Mouse (Mus musculus): ENCODE measurements at regions not wholly inside any gene's neighbourhood (a gene's known extent, or its start where the extent isn't known, plus 50 kb on each side); places are given as distances from the start of the nearest gene placed in this dataset.

GRCm38 (mm10) chr5:4304201-4304600 is 112.0 kb downstream of the Mterf1b start:
- Histone ChIP-seq H3K4me2 (ENCODE audit: low read length) (no peak overlapping the region), H3K27me3 (replicated peaks; ENCODE audit: control insufficient read depth, insufficient read depth, low read length) (no peaks in the 10 kb centered on the region), H3K9me3 (ENCODE audit: control insufficient read depth, low read length) (no peaks in the 10 kb centered on the region), H3K4me1 (ENCODE audit: control insufficient read depth, insufficient read depth, low read depth, low read length) (peaks cover 3% of the 10 kb centered on the region; the same call in 1 of the 2 replicates), H3K4me3 (ENCODE audit: low read length) (no peak overlapping the region), H3K27ac (ENCODE audit: low read depth, low read length) (no peak overlapping the region), H3K36me3 (ENCODE audit: control insufficient read depth, insufficient read depth, low read length) (no peaks in the 10 kb centered on the region), H3K9ac (ENCODE audit: low read depth, low read length) (no peak overlapping the region)
- 43% methylated on average over 5 of the region's 5 CpGs for WGBS
- no peak for ATAC-seq

DNA sequence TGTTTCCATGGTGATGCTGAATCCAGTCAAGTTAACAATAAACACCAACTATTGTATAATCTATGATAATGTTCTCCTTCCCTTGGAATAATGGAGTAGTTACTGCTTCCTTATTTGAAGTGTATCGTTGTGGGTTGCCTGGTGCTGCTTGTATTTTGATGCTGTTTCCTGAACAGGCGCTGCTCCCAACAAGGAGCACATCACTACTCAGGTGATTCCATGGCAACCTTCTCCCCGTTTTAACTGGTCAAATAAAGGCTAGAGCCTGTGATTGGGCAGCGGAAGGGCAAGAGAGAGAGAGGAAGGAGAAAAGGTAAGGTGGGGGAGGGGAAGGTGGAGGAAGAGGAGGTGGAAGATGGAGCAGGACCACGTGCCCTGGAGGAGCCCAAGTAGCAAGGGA is 116.3 kb downstream of the Mterf1b start:
- no peak overlapping the region for H3K9ac ChIP-seq (ENCODE audit: low read depth, low read length)
- peaks cover 1% of the 10 kb centered on the region; the same call in 1 of the 2 replicates for H3K4me1 ChIP-seq (ENCODE audit: control insufficient read depth, insufficient read depth, low read depth, low read length)
- no peak for ATAC-seq
- no peak overlapping the region for H3K4me3 ChIP-seq (ENCODE audit: low read length)
- H3K9me3 ChIP-seq (ENCODE audit: control insufficient read depth, low read length) = no peaks in the 10 kb centered on the region
- no peak overlapping the region for H3K27ac ChIP-seq (ENCODE audit: low read depth, low read length)
- H3K4me2 ChIP-seq (ENCODE audit: low read length) = no peak overlapping the region
- 77% methylated on average over 5 of the region's 5 CpGs for WGBS
- H3K36me3 ChIP-seq (ENCODE audit: control insufficient read depth, insufficient read depth, low read length) = no peaks in the 10 kb centered on the region
- H3K27me3 ChIP-seq (replicated peaks; ENCODE audit: control insufficient read depth, insufficient read depth, low read length) = no peaks in the 10 kb centered on the region

- H3K27me3 ChIP-seq (replicated peaks; ENCODE audit: control insufficient read depth, insufficient read depth, low read length) = no peaks in the 10 kb centered on the region
- no peaks in the 10 kb centered on the region for H3K4me1 ChIP-seq (ENCODE audit: control insufficient read depth, insufficient read depth, low read depth, low read length)
- H3K9me3 ChIP-seq (ENCODE audit: control insufficient read depth, low read length) = no peaks in the 10 kb centered on the region; the same call in 1 of the 2 replicates
- no peak for ATAC-seq
- H3K27ac ChIP-seq (ENCODE audit: low read depth, low read length) = no peak overlapping the region
- no peaks in the 10 kb centered on the region for H3K36me3 ChIP-seq (ENCODE audit: control insufficient read depth, insufficient read depth, low read length)
- no peak overlapping the region for H3K4me3 ChIP-seq (ENCODE audit: low read length)
- 76% methylated on average over 4 of the region's 4 CpGs for WGBS
- H3K9ac ChIP-seq (ENCODE audit: low read depth, low read length) = no peak overlapping the region
- H3K4me2 ChIP-seq (ENCODE audit: low read length) = no peak overlapping the region
These were observed 119.0 kb downstream of the Mterf1b start for GRCm38 (mm10) chr5:4311169-4311568.

DNA sequence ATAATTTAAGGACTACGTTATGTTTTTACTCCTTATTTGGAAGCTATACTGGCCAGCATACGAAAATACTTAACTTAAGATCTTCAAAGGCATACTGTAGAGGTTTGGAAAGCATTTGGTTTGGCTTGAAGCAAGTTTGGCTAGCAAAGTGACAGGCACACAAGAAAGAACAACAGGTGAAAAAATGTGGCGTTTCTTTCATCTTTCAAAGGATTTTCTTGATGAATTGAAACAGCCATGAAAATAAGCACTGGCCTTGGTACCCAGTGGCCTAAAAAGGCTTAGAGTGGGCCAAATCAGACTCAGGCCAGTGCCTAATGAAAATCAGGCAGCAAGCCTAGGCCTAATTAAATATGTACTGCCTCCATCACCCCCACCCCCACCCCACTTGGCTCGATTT is 119.4 kb downstream of the Mterf1b start:
- H3K9ac ChIP-seq (ENCODE audit: low read depth, low read length) = no peak overlapping the region
- no peaks in the 10 kb centered on the region for H3K27me3 ChIP-seq (replicated peaks; ENCODE audit: control insufficient read depth, insufficient read depth, low read length)
- H3K27ac ChIP-seq (ENCODE audit: low read depth, low read length) = no peak overlapping the region
- no peaks in the 10 kb centered on the region; the same call in 1 of the 2 replicates for H3K9me3 ChIP-seq (ENCODE audit: control insufficient read depth, low read length)
- no peak overlapping the region for H3K4me2 ChIP-seq (ENCODE audit: low read length)
- ATAC-seq = no peak
- no peaks in the 10 kb centered on the region for H3K4me1 ChIP-seq (ENCODE audit: control insufficient read depth, insufficient read depth, low read depth, low read length)
- WGBS = 67% methylated on average over 4 of the region's 4 CpGs
- H3K4me3 ChIP-seq (ENCODE audit: low read length) = no peak overlapping the region
- H3K36me3 ChIP-seq (ENCODE audit: control insufficient read depth, insufficient read depth, low read length) = no peaks in the 10 kb centered on the region

DNA sequence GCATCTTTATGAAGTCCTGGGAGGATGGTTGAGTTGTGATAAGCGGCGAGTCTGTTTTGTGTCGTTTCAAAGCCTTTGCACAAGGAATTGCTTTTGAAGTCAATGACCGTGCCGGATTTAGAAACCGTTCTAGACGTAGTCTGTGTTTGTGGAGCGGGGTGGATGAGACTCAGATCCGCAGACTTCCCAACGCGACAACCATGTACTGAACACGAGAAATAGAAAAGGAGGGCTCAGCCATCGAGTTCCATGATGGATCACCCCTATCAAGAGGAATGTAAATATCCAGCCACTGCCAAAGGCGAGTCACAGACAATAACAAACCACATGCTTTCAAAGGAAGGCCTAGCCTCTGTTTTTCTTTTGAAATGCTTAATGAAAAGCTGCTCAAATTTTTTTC is 120.5 kb downstream of the Mterf1b start:
- no peaks in the 10 kb centered on the region for H3K4me1 ChIP-seq (ENCODE audit: control insufficient read depth, insufficient read depth, low read depth, low read length)
- no peak overlapping the region for H3K9ac ChIP-seq (ENCODE audit: low read depth, low read length)
- no peak overlapping the region for H3K4me2 ChIP-seq (ENCODE audit: low read length)
- H3K9me3 ChIP-seq (ENCODE audit: control insufficient read depth, low read length) = no peaks in the 10 kb centered on the region; the same call in 1 of the 2 replicates
- H3K4me3 ChIP-seq (ENCODE audit: low read length) = no peak overlapping the region
- no peaks in the 10 kb centered on the region for H3K36me3 ChIP-seq (ENCODE audit: control insufficient read depth, insufficient read depth, low read length)
- 64% methylated on average over 14 of the region's 14 CpGs for WGBS
- no peak for ATAC-seq
- no peak overlapping the region for H3K27ac ChIP-seq (ENCODE audit: low read depth, low read length)
- no peaks in the 10 kb centered on the region for H3K27me3 ChIP-seq (replicated peaks; ENCODE audit: control insufficient read depth, insufficient read depth, low read length)

DNA sequence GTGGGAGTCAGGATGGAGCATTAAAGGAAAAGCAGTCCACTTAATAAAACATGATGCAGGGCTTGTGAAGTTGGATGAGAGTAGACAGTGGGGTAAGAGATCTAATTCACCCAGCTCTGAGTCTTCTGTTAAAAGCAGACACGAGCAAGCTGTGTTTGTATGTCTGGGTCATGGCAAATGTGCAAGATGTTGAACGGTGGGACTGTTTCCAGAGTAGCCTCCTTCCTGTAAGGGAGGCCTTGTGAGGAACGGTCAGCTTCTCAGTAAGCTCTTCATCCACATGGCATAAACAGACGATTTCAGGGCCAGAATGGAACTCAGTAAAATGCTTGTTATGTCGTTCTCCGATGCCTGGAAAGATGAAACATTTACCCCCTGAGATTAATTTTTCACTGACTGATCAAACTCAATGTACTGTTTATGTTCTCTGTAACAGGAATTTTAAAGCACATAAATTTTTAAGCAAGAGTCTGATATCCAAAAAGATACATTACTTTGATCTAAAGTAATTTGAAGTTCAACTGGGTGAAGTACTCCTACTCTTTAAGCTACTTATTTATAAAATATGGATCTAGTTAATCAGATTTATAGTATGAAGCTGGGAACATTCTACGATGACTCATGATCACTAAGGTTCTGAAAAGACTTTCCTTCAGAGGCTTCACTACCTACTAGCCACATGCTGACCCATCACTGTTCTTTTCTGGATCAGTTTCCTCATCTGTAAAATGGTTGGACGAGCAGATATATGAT is 130.6 kb downstream of the Mterf1b start:
- 82% methylated on average over 8 of the region's 8 CpGs for WGBS
- ATAC-seq = no peak

GRCm38 (mm10) chr5:4323387-4323704 is 131.2 kb downstream of the Mterf1b start:
- no peaks in the 10 kb centered on the region for H3K4me1 ChIP-seq (ENCODE audit: control insufficient read depth, insufficient read depth, low read depth, low read length)
- no peak overlapping the region for H3K4me2 ChIP-seq (ENCODE audit: low read length)
- no peak overlapping the region for H3K27ac ChIP-seq (ENCODE audit: low read depth, low read length)
- no peaks in the 10 kb centered on the region for H3K36me3 ChIP-seq (ENCODE audit: control insufficient read depth, insufficient read depth, low read length)
- no peak for ATAC-seq
- WGBS = 92% methylated on average over 2 of the region's 2 CpGs
- no peaks in the 10 kb centered on the region for H3K9me3 ChIP-seq (ENCODE audit: control insufficient read depth, low read length)
- no peak overlapping the region for H3K9ac ChIP-seq (ENCODE audit: low read depth, low read length)
- no peaks in the 10 kb centered on the region for H3K27me3 ChIP-seq (replicated peaks; ENCODE audit: control insufficient read depth, insufficient read depth, low read length)
- no peak overlapping the region for H3K4me3 ChIP-seq (ENCODE audit: low read length)

More for the DNA sequence above, 130.6 kb downstream of the Mterf1b start:
- H3K4me2 ChIP-seq (ENCODE audit: low read length) = no peak overlapping the region
- H3K9ac ChIP-seq (ENCODE audit: low read depth, low read length) = no peak overlapping the region
- no peaks in the 10 kb centered on the region for H3K36me3 ChIP-seq (ENCODE audit: control insufficient read depth, insufficient read depth, low read length)
- H3K9me3 ChIP-seq (ENCODE audit: control insufficient read depth, low read length) = no peaks in the 10 kb centered on the region
- no peaks in the 10 kb centered on the region for H3K27me3 ChIP-seq (replicated peaks; ENCODE audit: control insufficient read depth, insufficient read depth, low read length)
- no peaks in the 10 kb centered on the region for H3K4me1 ChIP-seq (ENCODE audit: control insufficient read depth, insufficient read depth, low read depth, low read length)
- no peak overlapping the region for H3K4me3 ChIP-seq (ENCODE audit: low read length)
- H3K27ac ChIP-seq (ENCODE audit: low read depth, low read length) = no peak overlapping the region

GRCm38 (mm10) chr5:4325813-4326212 is 133.6 kb downstream of the Mterf1b start:
- Histone ChIP-seq H3K36me3 (ENCODE audit: control insufficient read depth, insufficient read depth, low read length) (no peaks in the 10 kb centered on the region), H3K4me2 (ENCODE audit: low read length) (no peak overlapping the region), H3K4me3 (ENCODE audit: low read length) (no peak overlapping the region), H3K9ac (ENCODE audit: low read depth, low read length) (no peak overlapping the region), H3K4me1 (ENCODE audit: control insufficient read depth, insufficient read depth, low read depth, low read length) (no peaks in the 10 kb centered on the region), H3K27ac (ENCODE audit: low read depth, low read length) (no peak overlapping the region), H3K9me3 (ENCODE audit: control insufficient read depth, low read length) (no peaks in the 10 kb centered on the region), H3K27me3 (replicated peaks; ENCODE audit: control insufficient read depth, insufficient read depth, low read length) (no peaks in the 10 kb centered on the region)
- WGBS = 46% methylated on average over 3 of the region's 3 CpGs
- ATAC-seq = no peak

DNA sequence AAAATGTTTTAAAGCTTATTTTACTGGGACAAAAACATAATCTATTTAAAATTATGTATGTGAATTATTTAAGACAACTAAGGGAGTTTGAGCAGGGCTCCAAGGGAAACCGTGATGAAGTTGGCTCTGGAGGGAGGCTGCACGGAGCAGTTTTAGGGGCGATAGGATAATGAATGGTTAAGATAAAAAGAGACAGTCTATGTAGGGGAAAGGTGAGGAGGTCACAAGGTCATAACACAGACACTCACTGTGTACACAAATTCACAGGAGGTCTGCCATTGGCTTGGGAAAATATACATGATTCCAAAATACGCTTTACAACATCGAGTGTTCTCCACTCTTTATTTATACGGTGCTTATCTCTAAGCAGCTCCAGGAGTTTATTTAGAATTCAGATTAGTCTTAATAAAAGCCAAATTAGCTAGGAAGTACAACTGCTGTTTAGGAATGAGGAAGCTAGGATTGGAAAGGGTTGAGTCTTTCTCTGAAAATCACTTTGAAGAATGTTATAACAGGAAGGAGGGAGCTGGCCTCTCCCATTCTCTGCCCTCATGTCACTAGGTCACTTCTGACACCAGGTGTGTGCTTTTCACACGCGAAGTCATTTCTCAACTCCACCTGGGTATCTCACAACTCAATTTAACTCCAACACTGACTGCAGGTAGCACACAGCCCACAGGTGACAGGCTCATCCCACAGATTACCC is 134.3 kb downstream of the Mterf1b start:
- 58% methylated on average over 8 of the region's 8 CpGs for WGBS
- ATAC-seq = no peak
- Histone ChIP-seq H3K27me3 (replicated peaks; ENCODE audit: control insufficient read depth, insufficient read depth, low read length) (no peaks in the 10 kb centered on the region), H3K27ac (ENCODE audit: low read depth, low read length) (no peak overlapping the region), H3K9ac (ENCODE audit: low read depth, low read length) (no peak overlapping the region), H3K36me3 (ENCODE audit: control insufficient read depth, insufficient read depth, low read length) (no peaks in the 10 kb centered on the region), H3K4me2 (ENCODE audit: low read length) (no peak overlapping the region), H3K9me3 (ENCODE audit: control insufficient read depth, low read length) (no peaks in the 10 kb centered on the region), H3K4me3 (ENCODE audit: low read length) (no peak overlapping the region), H3K4me1 (ENCODE audit: control insufficient read depth, insufficient read depth, low read depth, low read length) (no peaks in the 10 kb centered on the region)

All from hindbrain, embryonic 16.5 days (tissue).